Mouse (Mus musculus): ENCODE measurements around the gene Lima1. TPM values are rescaled to one million over a fixed set of nuclear protein-coding genes. Genes with fewer than 3 reads are reported as not detected.
A peak's percentile ranks its signal among the peaks of the same experiment; 100 is the strongest.
"Not testable (repeated sequence)": the region's sequence is repeated elsewhere in the genome, so short reads cannot be mapped to it uniquely, and the experiment has no call there.

The Lima1 gene
- polyA plus RNA-seq, 1 experiment from 2014 or later: 24.6 TPM

DNA sequence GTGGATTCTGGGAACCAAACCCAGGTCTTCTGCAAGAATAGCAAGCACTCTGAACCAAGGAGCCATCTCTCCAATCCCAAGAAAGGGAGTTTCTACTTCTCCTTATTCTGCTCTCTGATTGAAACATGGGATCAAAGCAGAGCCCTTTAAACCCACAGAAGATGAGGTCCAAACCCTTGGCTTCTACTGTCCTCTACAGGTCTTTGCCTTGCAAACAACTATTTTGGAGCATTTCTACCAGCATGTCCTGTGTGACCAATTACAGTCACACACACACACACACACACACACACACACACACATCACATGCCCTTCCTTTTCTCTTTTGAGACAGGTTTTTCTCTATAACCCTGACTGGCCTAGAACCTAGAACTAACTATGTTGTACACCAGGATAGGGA lies 21.4 kb upstream of the Lima1 start:
- H3K4me3 ChIP-seq: no peak overlapping the region

DNA sequence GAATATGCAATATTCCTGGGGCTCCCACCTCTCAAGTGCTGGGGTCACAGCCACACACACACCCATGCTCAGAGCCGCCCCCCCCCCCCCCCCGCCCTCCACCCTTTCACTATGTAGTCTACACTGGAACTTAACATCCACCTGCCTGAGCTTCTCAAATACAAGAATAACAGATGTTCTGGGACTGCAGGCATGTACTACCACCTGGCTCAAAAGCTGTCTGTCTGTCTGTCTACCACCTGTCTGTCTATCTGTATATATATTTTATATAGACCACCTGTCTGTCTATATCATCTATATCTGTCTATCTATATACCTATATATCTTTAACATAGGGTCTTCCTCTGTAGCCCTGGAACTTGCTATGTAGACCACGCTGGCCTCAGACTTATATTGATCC lies 16.1 kb upstream of the Lima1 start:
- H3K4me2 ChIP-seq: no peak overlapping the region
- no peaks in the 10 kb centered on the region for H3K36me3 ChIP-seq
- H3K27me3 ChIP-seq (replicated peaks): no peaks in the 10 kb centered on the region
- WGBS: 79% methylated on average over 3 of the region's 3 CpGs
- H3K9me3 ChIP-seq (replicated peaks): no peaks in the 10 kb centered on the region
- no peak overlapping the region for H3K4me3 ChIP-seq
- H3K9ac ChIP-seq: no peak overlapping the region
- no peak overlapping the region for H3K27ac ChIP-seq (ENCODE audit: poor library complexity, severe bottlenecking)
- no peak for ATAC-seq (ENCODE audit: insufficient number of reproducible peaks, low FRiP score)
- peaks cover 6% of the 10 kb centered on the region; the same call in 1 of the 2 replicates for H3K4me1 ChIP-seq (replicated peaks)

More for the DNA sequence above, 21.4 kb upstream of the Lima1 start:
- H3K27me3 ChIP-seq (replicated peaks): no peaks in the 10 kb centered on the region
- H3K27ac ChIP-seq (ENCODE audit: poor library complexity, severe bottlenecking): no peak overlapping the region
- peaks cover 10% of the 10 kb centered on the region for H3K4me1 ChIP-seq (replicated peaks)
- H3K9me3 ChIP-seq (replicated peaks): no peaks in the 10 kb centered on the region
- H3K4me2 ChIP-seq: no peak overlapping the region
- H3K36me3 ChIP-seq: no peaks in the 10 kb centered on the region
- H3K9ac ChIP-seq: no peak overlapping the region
- no peak for ATAC-seq (ENCODE audit: insufficient number of reproducible peaks, low FRiP score)

DNA sequence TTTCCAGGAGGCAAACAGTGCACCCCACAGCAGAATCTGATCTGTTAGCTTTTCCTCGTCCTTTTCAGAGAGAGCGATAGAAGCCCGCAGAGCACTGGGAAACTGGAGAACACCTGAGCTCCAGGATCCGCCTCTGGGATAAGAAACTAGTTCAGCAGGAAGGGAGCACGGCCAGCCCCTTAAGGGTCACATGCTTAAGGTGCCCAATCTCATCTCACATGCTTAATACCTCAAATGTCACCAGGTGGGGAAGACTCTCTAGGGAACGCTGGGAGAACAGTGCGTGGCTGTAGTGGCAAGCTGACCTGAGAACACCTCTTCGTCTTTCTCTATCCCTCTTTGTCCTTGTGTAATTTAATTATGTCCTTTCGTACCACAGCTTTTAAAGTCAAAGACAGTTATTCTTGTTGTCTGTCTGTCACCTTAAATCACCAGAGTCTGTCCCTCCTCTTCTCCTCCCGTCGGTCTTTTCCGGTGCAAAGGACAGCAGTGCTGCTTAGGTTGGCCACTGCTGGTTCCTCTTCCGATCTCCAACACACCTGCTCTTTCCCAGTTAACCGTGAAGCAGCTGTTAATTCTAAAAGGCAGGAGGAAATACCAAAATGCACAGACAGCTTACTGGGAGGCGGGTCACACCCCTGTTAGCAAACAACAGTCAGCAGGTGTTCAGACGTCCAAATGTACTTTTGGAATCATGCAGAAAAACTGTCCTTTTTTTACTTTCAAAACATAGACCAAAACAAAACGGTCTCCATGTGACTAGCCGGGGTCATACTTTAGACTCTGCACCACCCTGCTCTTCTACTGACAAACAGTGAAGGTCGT lies 15.4 kb upstream of the Lima1 start:
- Histone ChIP-seq H3K4me3 (no peak overlapping the region), H3K9me3 (replicated peaks) (no peaks in the 10 kb centered on the region), H3K4me1 (replicated peaks) (peaks cover 6% of the 10 kb centered on the region; the same call in 1 of the 2 replicates), H3K27me3 (replicated peaks) (no peaks in the 10 kb centered on the region), H3K27ac (ENCODE audit: poor library complexity, severe bottlenecking) (no peak overlapping the region), H3K36me3 (no peaks in the 10 kb centered on the region), H3K4me2 (peak overlapping the region; percentile 28; the same call in 1 of the 2 replicates), H3K9ac (0 out of 2 replicates have a peak overlapping the region, but pooled peaks have one; percentile 4)
- ATAC-seq (ENCODE audit: insufficient number of reproducible peaks, low FRiP score): no peak
- 46% methylated on average over 19 of the region's 19 CpGs for WGBS

DNA sequence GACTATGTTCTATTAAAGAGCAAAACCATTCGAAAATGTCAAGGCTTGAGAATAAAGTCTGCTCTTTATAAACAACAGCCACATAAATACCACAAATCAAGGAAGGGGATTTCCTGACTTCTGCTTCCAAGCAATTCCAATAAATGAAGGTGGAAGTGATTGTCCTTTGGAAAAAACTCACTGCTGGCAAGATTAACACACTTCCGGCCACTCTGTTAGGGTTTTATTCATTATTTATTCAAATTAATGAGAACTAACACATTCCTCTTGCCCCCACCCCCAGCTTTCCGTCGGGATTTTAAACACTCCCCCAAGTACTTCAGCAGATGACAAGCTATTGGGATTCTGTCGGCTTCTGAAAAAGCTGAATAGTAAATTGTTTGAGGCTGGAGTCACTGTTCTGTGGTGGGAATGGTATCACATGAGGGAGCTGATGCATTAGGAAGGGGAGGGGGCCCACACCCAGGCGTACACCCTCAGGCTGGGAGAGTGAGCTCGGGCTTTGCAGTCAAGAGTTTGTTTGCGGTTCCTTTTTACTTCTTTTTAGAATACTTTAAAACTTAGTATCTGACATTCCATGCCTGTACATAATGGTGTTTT lies 14.1 kb upstream of the Lima1 start:
- Histone ChIP-seq H3K9me3 (replicated peaks) (no peaks in the 10 kb centered on the region), H3K36me3 (no peaks in the 10 kb centered on the region), H3K27ac (ENCODE audit: poor library complexity, severe bottlenecking) (no peak overlapping the region), H3K4me3 (no peak overlapping the region), H3K4me1 (replicated peaks) (peaks cover 6% of the 10 kb centered on the region; the same call in 1 of the 2 replicates), H3K27me3 (replicated peaks) (no peaks in the 10 kb centered on the region), H3K9ac (no peak overlapping the region), H3K4me2 (no peak overlapping the region)
- no peak for ATAC-seq (ENCODE audit: insufficient number of reproducible peaks, low FRiP score)
- 50% methylated on average over 8 of the region's 8 CpGs for WGBS

DNA sequence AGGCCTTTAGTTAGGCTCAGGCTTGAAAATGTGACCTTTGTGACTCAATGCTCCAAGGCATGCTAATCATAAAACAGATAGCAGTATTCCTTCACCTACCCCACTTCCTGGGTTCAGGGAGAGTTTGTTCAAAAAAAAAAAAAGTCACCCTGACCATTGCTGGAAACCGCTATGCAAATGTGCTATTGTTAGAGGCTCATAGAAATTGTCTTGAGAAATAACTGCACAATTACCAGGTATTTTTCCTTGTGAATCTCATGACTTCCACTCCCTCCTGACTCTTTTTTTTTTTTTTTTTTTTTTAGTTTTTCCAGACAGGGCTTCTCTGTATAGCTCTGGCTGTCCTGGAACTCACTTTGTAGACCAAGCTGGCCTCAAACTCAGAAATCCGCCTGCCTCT lies 11.9 kb upstream of the Lima1 start:
- H3K4me1 ChIP-seq (replicated peaks); H3K36me3 ChIP-seq; H3K4me2 ChIP-seq; H3K27me3 ChIP-seq (replicated peaks); H3K4me3 ChIP-seq; H3K9me3 ChIP-seq (replicated peaks); ATAC-seq (ENCODE audit: insufficient number of reproducible peaks, low FRiP score); H3K9ac ChIP-seq; H3K27ac ChIP-seq (ENCODE audit: poor library complexity, severe bottlenecking): not testable (repeated sequence)
- WGBS: 84% methylated on average over 2 of the region's 2 CpGs

DNA sequence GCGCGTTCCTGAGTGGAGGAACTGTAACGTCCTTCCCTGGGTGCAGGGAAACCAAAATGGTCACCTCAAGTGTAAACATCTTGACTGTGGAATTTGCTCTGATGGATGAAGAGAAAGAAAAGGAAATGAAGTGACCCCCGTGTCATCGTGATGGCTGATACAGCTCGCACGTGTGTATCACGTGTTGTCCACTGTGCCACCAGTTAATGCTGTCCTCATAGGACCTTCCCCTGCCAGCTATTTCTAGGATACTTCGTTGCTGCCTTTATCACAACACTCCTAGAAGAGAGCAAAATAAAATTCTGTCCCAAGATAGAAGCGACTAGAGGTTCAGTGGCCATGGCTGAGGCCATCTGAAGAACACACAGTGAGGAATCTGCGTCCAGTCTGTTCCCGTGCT lies 8.8 kb upstream of the Lima1 start:
- WGBS: 75% methylated on average over 12 of the region's 12 CpGs
- no peaks in the 10 kb centered on the region for H3K36me3 ChIP-seq
- H3K4me3 ChIP-seq: no peak overlapping the region
- H3K27ac ChIP-seq (ENCODE audit: poor library complexity, severe bottlenecking): no peak overlapping the region
- H3K9ac ChIP-seq: no peak overlapping the region
- H3K27me3 ChIP-seq (replicated peaks): no peaks in the 10 kb centered on the region
- no peak overlapping the region for H3K4me2 ChIP-seq
- no peaks in the 10 kb centered on the region for H3K9me3 ChIP-seq (replicated peaks)
- no peak for ATAC-seq (ENCODE audit: insufficient number of reproducible peaks, low FRiP score)
- no peaks in the 10 kb centered on the region for H3K4me1 ChIP-seq (replicated peaks)

DNA sequence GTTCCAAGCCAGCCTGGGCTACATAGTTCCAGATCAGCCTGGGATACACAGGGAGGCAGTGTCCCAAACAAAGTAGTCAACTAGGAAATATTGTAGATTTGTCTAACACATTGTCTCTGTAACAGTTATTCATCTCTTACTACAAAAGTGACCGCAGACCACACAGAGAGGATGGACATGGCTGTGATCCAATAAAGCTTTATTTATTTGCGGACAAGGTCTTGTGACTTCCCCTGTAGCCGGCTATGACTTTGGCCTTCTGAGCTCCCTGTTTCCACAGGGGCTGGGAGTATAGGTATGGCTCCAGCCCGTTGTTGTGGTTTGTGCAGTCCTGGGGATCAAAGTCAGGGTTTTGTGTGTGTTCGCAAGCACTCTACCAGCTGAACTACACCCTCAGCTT lies 3.3 kb upstream of the Lima1 start:
- ATAC-seq (ENCODE audit: insufficient number of reproducible peaks, low FRiP score): no peak
- 90% methylated on average over 5 of the region's 5 CpGs for WGBS

DNA sequence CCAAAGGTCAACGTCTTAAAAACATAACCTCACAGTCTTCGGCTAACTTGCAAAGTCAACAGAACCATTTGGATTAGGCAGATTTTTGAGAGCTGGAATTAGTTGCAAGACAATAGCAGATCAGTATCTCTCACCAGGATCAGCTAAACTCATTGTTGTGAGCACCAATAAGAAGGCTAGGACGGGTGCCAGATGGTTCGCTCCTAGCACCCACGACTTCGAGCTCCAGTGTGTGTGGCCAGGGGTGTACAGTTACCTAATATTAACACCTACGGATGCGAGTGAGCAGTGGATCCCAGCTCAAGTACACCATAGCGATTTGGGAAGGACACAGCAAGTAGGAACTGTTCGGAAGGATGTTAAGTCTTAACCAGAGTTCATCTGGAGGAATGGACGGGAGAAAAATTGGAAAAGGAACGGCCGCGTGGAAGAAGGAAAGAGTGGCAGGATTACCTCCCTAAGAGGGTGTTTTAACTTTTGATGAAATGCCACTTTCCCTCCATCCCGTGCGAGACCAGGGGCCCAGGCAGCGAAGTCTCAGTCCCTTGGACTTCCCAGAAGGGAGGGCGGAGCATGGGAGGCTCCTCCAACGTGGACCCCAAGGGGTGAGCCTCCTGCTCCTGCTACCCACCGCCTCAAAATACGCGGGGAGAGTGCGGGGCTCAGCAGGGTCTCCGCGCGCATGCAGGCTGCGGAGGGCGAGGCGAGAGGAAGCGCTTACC lies 483 bp downstream of the Lima1 start:
- peak; percentile 37 for ATAC-seq (ENCODE audit: insufficient number of reproducible peaks, low FRiP score)
- peak overlapping the region; percentile 27; the same call in 1 of the 2 replicates for H3K27ac ChIP-seq (ENCODE audit: poor library complexity, severe bottlenecking)

More for the DNA sequence above, 3.3 kb upstream of the Lima1 start:
- H3K27ac ChIP-seq (ENCODE audit: poor library complexity, severe bottlenecking): no peak overlapping the region
- H3K27me3 ChIP-seq (replicated peaks): no peaks in the 10 kb centered on the region
- H3K9ac ChIP-seq: no peak overlapping the region
- no peaks in the 10 kb centered on the region for H3K9me3 ChIP-seq (replicated peaks)
- peaks cover 17% of the 10 kb centered on the region for H3K4me1 ChIP-seq (replicated peaks)
- no peak overlapping the region for H3K4me3 ChIP-seq
- no peak overlapping the region for H3K4me2 ChIP-seq
- no peaks in the 10 kb centered on the region for H3K36me3 ChIP-seq

DNA sequence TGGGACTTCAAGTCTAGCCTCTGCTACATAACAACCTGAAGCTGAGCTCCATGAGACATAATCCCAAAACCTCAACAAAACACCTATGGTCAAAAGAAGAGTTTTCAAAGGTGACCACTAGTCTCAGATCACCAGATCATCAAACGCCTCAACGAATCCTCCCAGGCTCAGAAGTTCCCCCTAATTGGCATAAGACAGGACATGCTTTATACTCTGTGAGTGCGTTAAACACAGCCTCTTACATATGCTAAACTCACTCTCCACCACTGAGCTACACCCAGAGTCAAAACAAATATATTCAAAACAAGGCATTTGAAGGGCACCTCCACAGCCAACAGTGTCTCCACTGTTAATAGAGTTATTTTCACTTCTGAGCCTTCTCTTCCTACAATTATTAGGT lies 2.7 kb downstream of the Lima1 start:
- Histone ChIP-seq H3K4me2 (no peak overlapping the region), H3K27me3 (replicated peaks) (no peaks in the 10 kb centered on the region), H3K4me1 (replicated peaks) (peaks cover 17% of the 10 kb centered on the region), H3K4me3 (no peak overlapping the region), H3K9me3 (replicated peaks) (no peaks in the 10 kb centered on the region), H3K9ac (no peak overlapping the region), H3K36me3 (no peaks in the 10 kb centered on the region), H3K27ac (ENCODE audit: poor library complexity, severe bottlenecking) (no peak overlapping the region)
- 81% methylated on average over 3 of the region's 3 CpGs for WGBS
- no peak for ATAC-seq (ENCODE audit: insufficient number of reproducible peaks, low FRiP score)

More for the DNA sequence above, 483 bp downstream of the Lima1 start:
- H3K27me3 ChIP-seq (replicated peaks): no peaks in the 10 kb centered on the region
- peak overlapping the region; percentile 77 for H3K4me3 ChIP-seq
- 7% methylated on average over 30 of the region's 30 CpGs for WGBS
- H3K36me3 ChIP-seq: no peaks in the 10 kb centered on the region
- peak overlapping the region; percentile 79 for H3K9ac ChIP-seq
- H3K9me3 ChIP-seq (replicated peaks): no peaks in the 10 kb centered on the region
- H3K4me2 ChIP-seq: peak overlapping the region; percentile 92
- peaks cover 17% of the 10 kb centered on the region for H3K4me1 ChIP-seq (replicated peaks)

DNA sequence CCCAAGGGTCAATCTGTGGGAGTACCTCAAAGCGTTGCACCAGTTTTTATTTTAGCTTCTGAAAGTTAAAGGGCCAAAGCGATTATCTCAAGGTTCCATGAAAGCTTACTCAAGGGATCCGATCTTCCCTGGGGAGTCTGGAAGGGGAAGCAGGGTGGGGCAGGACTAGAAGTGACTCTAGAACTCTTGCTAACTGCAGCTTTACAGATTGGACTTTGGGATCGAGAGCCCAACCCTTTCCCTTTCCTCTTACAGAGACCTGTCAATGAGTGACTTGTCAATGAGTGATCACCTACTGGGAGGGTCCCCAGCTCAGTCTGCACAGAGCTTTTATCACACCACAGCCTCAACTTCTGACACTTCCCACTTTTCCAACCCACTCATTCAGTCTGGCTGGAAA lies 7.6 kb downstream of the Lima1 start:
- H3K9me3 ChIP-seq (replicated peaks): no peaks in the 10 kb centered on the region
- no peak overlapping the region for H3K4me3 ChIP-seq
- 55% methylated on average over 4 of the region's 4 CpGs for WGBS
- no peak overlapping the region for H3K4me2 ChIP-seq
- H3K4me1 ChIP-seq (replicated peaks): 0 out of 2 replicates have a peak, but pooled peaks cover 10% of the 10 kb centered on the region
- no peak overlapping the region for H3K9ac ChIP-seq
- no peak overlapping the region for H3K27ac ChIP-seq (ENCODE audit: poor library complexity, severe bottlenecking)
- no peaks in the 10 kb centered on the region for H3K36me3 ChIP-seq
- ATAC-seq (ENCODE audit: insufficient number of reproducible peaks, low FRiP score): no peak
- no peaks in the 10 kb centered on the region for H3K27me3 ChIP-seq (replicated peaks)

All from heart, embryonic 12.5 days (tissue).